Mouse (Mus musculus): ENCODE data around the gene Ryr2.

DNA sequence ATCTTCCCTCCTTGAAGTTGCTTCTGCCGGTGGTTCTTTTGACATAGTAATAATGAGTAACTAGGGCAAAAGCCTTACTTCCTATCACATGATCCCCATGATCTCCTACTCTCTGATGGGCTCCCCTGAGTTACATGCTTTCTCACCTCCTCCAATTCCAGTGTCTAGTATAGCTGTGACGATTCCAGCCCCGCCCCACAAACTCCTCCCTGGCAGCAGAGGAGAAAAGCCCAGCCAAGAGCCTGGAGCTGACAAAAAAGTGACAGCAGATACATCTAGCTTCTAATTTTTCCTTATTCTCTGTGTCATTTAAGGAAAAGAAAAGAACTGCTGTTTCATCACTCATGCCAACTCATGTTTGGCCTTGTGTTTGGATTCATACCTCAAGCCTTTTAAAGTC lies 241.5 kb downstream of the Ryr2 start:
- no peak for TF ChIP-seq CTCF (IDR thresholded peaks at IDR 0.05; ENCODE audit: borderline replicate concordance, extremely low read depth, insufficient read depth, insufficient read length)
- no peak for TF ChIP-seq POLR2A (IDR thresholded peaks at IDR 0.05; ENCODE audit: borderline replicate concordance, extremely low read depth, insufficient read depth, insufficient read length, poor library complexity, severe bottlenecking)
